Mouse (Mus musculus): ENCODE measurements at regions not wholly inside any gene's neighbourhood (a gene's known extent, or its start where the extent isn't known, plus 50 kb on each side); places are given as distances from the start of the nearest gene placed in this dataset.
A peak's percentile ranks its signal among the peaks of the same experiment; 100 is the strongest.

DNA sequence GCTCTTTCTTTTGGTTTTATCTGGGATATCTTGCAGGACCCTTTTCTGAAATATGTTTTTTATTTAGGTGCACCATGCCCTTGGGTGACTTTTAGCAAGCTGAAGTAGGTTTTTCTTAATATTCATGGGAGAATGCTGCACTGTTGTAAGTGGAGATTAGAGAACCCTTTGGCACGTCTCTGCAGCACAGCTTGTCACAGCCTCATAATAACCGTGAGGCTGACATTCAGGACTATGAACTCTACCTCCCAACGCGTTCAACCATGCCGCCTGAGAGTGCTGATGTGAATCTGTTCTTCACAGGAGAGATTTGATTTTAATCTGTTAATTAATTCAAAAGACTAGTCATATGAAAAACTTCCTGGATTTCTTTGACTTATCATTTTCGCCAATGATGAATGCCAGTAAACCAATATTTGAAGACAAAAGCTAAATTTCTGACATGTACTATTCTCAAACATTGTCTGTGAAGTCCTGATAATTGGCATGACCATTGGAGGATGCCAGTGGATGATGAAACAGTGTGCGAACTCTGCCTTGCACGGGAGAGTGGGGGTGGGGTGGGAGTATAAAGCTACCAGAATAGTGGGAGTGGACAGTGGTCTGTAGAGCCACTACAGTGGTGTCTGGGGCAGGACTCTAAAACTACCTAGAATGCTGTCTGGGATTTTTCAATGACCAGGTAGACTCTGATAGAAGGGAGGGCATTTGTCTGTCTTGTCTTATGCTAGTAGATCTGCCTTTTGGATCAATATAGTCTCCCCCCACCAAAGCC is 324.8 kb upstream of the Fam241a start:
- ATAC-seq (ENCODE audit: low FRiP score) (no peak), DNase-seq (ENCODE audit: low spot score) (peak; percentile 46)
- no peak for TF ChIP-seq CTCF (IDR thresholded peaks at IDR 0.05)
- Histone ChIP-seq H3K27me3 (ENCODE audit: insufficient read depth, low read length) (no peaks in the 10 kb centered on the region), H3K27ac (ENCODE audit: low read depth, low read length) (no peak overlapping the region), H3K9ac (replicated peaks; ENCODE audit: low read length, poor library complexity, severe bottlenecking) (no peak overlapping the region), H3K4me3 (ENCODE audit: low read depth, low read length) (no peak overlapping the region), H3K36me3 (ENCODE audit: insufficient read depth, low read length) (no peaks in the 10 kb centered on the region), H3K9me3 (ENCODE audit: low read length) (no peaks in the 10 kb centered on the region), H3K4me1 (ENCODE audit: insufficient read depth, low read length) (no peaks in the 10 kb centered on the region; the same call in 1 of the 2 replicates), H3K4me2 (ENCODE audit: low read depth, low read length, poor library complexity, severe bottlenecking) (no peak overlapping the region)
- WGBS: 26% methylated on average over 8 of the region's 8 CpGs

DNA sequence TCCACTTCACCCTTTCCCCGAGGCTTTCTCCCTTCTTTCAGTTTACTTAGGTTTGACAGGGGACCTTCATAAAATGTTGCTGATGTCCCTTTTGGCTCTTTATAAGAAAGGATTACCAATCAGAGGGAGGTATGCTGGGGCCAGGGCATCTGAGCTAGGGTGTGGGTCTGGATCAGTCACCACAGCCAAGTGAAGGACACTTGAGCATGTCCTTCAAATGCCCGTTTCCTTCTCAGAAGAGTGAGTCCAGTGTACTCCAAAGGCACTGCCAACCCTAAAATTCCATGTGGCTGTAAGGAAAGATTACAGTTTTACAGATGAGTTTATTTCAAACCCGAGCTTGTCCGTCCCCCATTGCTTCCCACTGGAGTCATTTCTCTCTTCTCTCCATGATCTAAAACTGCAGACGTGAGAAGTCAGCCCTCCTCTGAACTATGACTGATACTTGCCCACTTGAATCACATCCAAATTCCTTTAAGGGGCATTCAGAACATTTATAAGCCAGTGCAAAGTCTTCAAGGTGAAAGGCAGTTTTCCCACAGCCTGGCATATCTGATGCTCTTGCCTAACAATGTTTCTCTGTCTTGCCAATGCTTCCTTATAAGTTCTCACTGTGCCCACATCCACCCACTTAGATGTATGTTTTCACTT is 321.8 kb upstream of the Fam241a start:
- Histone ChIP-seq H3K9ac (replicated peaks; ENCODE audit: low read length, poor library complexity, severe bottlenecking) (no peak overlapping the region), H3K4me1 (ENCODE audit: insufficient read depth, low read length) (no peaks in the 10 kb centered on the region; the same call in 1 of the 2 replicates), H3K27ac (ENCODE audit: low read depth, low read length) (no peak overlapping the region), H3K4me2 (ENCODE audit: low read depth, low read length, poor library complexity, severe bottlenecking) (no peak overlapping the region), H3K36me3 (ENCODE audit: insufficient read depth, low read length) (no peaks in the 10 kb centered on the region), H3K4me3 (ENCODE audit: low read depth, low read length) (no peak overlapping the region), H3K27me3 (ENCODE audit: insufficient read depth, low read length) (no peaks in the 10 kb centered on the region), H3K9me3 (ENCODE audit: low read length) (no peaks in the 10 kb centered on the region)
- no peak for TF ChIP-seq CTCF (IDR thresholded peaks at IDR 0.05)
- 86% methylated on average over 5 of the region's 5 CpGs for WGBS
- no peak for DNase-seq (ENCODE audit: low spot score)
- ATAC-seq (ENCODE audit: low FRiP score): no peak

DNA sequence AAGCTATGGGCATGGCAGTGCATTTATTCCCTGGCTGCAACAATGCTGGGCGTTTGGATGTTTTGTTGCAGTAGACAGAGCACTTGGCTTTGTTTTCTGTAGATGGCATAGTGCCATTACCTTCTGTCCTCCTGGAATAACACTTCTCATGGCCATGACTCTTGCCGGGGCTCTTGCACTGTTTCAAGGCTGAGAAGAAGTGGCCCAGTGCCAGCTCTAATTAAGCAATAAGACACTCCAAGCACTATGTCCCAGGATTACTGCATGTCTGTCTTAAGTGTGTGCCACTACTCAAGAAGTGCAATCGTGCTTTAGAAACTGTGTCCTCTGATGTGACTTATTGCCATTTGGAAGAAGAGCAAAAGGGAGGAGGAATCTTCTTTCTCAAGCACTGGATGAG is 316.1 kb upstream of the Fam241a start:
- TF ChIP-seq CTCF (IDR thresholded peaks at IDR 0.05): no peak
- DNase-seq (ENCODE audit: low spot score): peak; percentile 72
- H3K4me1 ChIP-seq (ENCODE audit: insufficient read depth, low read length): no peaks in the 10 kb centered on the region

GRCm38 (mm10) chr3:128210591-128210990 is 314.5 kb upstream of the Fam241a start:
- TF ChIP-seq CTCF (IDR thresholded peaks at IDR 0.05): no peak
- H3K36me3 ChIP-seq (ENCODE audit: insufficient read depth, low read length): no peaks in the 10 kb centered on the region
- no peaks in the 10 kb centered on the region for H3K27me3 ChIP-seq (ENCODE audit: insufficient read depth, low read length)
- no peaks in the 10 kb centered on the region for H3K9me3 ChIP-seq (ENCODE audit: low read length)
- no peak for ATAC-seq (ENCODE audit: low FRiP score)
- H3K4me1 ChIP-seq (ENCODE audit: insufficient read depth, low read length): no peaks in the 10 kb centered on the region
- H3K9ac ChIP-seq (replicated peaks; ENCODE audit: low read length, poor library complexity, severe bottlenecking): no peak overlapping the region
- DNase-seq (ENCODE audit: low spot score): no peak
- no peak overlapping the region for H3K27ac ChIP-seq (ENCODE audit: low read depth, low read length)
- no peak overlapping the region for H3K4me3 ChIP-seq (ENCODE audit: low read depth, low read length)
- no peak overlapping the region for H3K4me2 ChIP-seq (ENCODE audit: low read depth, low read length, poor library complexity, severe bottlenecking)
- 46% methylated on average over 1 of the region's 1 CpGs for WGBS

More for the DNA sequence above, 316.1 kb upstream of the Fam241a start:
- no peak for ATAC-seq (ENCODE audit: low FRiP score)
- no peak overlapping the region for H3K9ac ChIP-seq (replicated peaks; ENCODE audit: low read length, poor library complexity, severe bottlenecking)
- no peak overlapping the region for H3K4me2 ChIP-seq (ENCODE audit: low read depth, low read length, poor library complexity, severe bottlenecking)
- 56% methylated on average over 3 of the region's 3 CpGs for WGBS
- H3K27me3 ChIP-seq (ENCODE audit: insufficient read depth, low read length): no peaks in the 10 kb centered on the region
- no peaks in the 10 kb centered on the region for H3K9me3 ChIP-seq (ENCODE audit: low read length)
- H3K27ac ChIP-seq (ENCODE audit: low read depth, low read length): no peak overlapping the region
- H3K36me3 ChIP-seq (ENCODE audit: insufficient read depth, low read length): no peaks in the 10 kb centered on the region
- no peak overlapping the region for H3K4me3 ChIP-seq (ENCODE audit: low read depth, low read length)

GRCm38 (mm10) chr3:128206948-128207347 is 310.8 kb upstream of the Fam241a start:
- no peak for ATAC-seq (ENCODE audit: low FRiP score)

GRCm38 (mm10) chr3:128206483-128206882 is 310.4 kb upstream of the Fam241a start:
- no peak for TF ChIP-seq CTCF (IDR thresholded peaks at IDR 0.05)
- Histone ChIP-seq H3K4me2 (ENCODE audit: low read depth, low read length, poor library complexity, severe bottlenecking) (no peak overlapping the region), H3K36me3 (ENCODE audit: insufficient read depth, low read length) (no peaks in the 10 kb centered on the region), H3K27me3 (ENCODE audit: insufficient read depth, low read length) (no peaks in the 10 kb centered on the region), H3K9ac (replicated peaks; ENCODE audit: low read length, poor library complexity, severe bottlenecking) (no peak overlapping the region), H3K9me3 (ENCODE audit: low read length) (no peaks in the 10 kb centered on the region), H3K27ac (ENCODE audit: low read depth, low read length) (no peak overlapping the region), H3K4me1 (ENCODE audit: insufficient read depth, low read length) (no peaks in the 10 kb centered on the region), H3K4me3 (ENCODE audit: low read depth, low read length) (no peak overlapping the region)
- ATAC-seq (ENCODE audit: low FRiP score): no peak
- no peak for DNase-seq (ENCODE audit: low spot score)
- WGBS: 58% methylated on average over 1 of the region's 1 CpGs

More at GRCm38 (mm10) chr3:128206948-128207347, 310.8 kb upstream of the Fam241a start:
- no peaks in the 10 kb centered on the region for H3K4me1 ChIP-seq (ENCODE audit: insufficient read depth, low read length)
- WGBS: 48% methylated on average over 3 of the region's 3 CpGs
- no peak for DNase-seq (ENCODE audit: low spot score)
- no peaks in the 10 kb centered on the region for H3K9me3 ChIP-seq (ENCODE audit: low read length)
- H3K9ac ChIP-seq (replicated peaks; ENCODE audit: low read length, poor library complexity, severe bottlenecking): no peak overlapping the region
- H3K4me3 ChIP-seq (ENCODE audit: low read depth, low read length): no peak overlapping the region
- peak; percentile 44 for TF ChIP-seq CTCF (IDR thresholded peaks at IDR 0.05)
- H3K36me3 ChIP-seq (ENCODE audit: insufficient read depth, low read length): no peaks in the 10 kb centered on the region
- no peak overlapping the region for H3K27ac ChIP-seq (ENCODE audit: low read depth, low read length)
- H3K4me2 ChIP-seq (ENCODE audit: low read depth, low read length, poor library complexity, severe bottlenecking): no peak overlapping the region
- no peaks in the 10 kb centered on the region for H3K27me3 ChIP-seq (ENCODE audit: insufficient read depth, low read length)
